Mouse (Mus musculus): ENCODE results near the gene Rpl13a. TPM values are rescaled to one million over a fixed set of nuclear protein-coding genes. Genes with fewer than 3 reads are reported as not detected.
A peak's percentile ranks its signal among the peaks of the same experiment; 100 is the strongest.
"Not testable (repeated sequence)": the region's sequence is repeated elsewhere in the genome, so short reads cannot be mapped to it uniquely, and the experiment has no call there.

Rpl13a gene
- polyA plus RNA-seq, 1 experiment from 2014 or later, result 606 TPM

- no peak for ATAC-seq (replicated peaks)
- no peak overlapping the region for H3K4me3 ChIP-seq
- H3K9me3 ChIP-seq, result no peaks in the 10 kb centered on the region
- H3K36me3 ChIP-seq (replicated peaks), result no peaks in the 10 kb centered on the region
- no peaks in the 10 kb centered on the region for H3K4me1 ChIP-seq
- H3K4me2 ChIP-seq, result peak overlapping the region; percentile 21
- no peak overlapping the region for H3K9ac ChIP-seq
- no peak overlapping the region for H3K27ac ChIP-seq
- H3K27me3 ChIP-seq (replicated peaks), result no peaks in the 10 kb centered on the region
- 78% methylated on average over 9 of the region's 9 CpGs for WGBS
Observed at GRCm38 (mm10) chr7:45102940-45103585, 25.5 kb downstream of the Rpl13a start.

- Histone ChIP-seq H3K27me3 (replicated peaks) (no peaks in the 10 kb centered on the region), H3K9me3 (no peaks in the 10 kb centered on the region), H3K4me1 (no peaks in the 10 kb centered on the region), H3K4me2 (peak overlapping the region; percentile 13), H3K36me3 (replicated peaks) (no peaks in the 10 kb centered on the region), H3K9ac (no peak overlapping the region), H3K27ac (no peak overlapping the region), H3K4me3 (no peak overlapping the region)
- 88% methylated on average over 11 of the region's 11 CpGs for WGBS
- no peak for ATAC-seq (replicated peaks)
Observed at GRCm38 (mm10) chr7:45102441-45102840, 26.1 kb downstream of the Rpl13a start.

- no peaks in the 10 kb centered on the region for H3K4me1 ChIP-seq
- H3K9me3 ChIP-seq, result no peaks in the 10 kb centered on the region
- ATAC-seq (replicated peaks), result no peak
- no peak overlapping the region for H3K27ac ChIP-seq
- 90% methylated on average over 6 of the region's 6 CpGs for WGBS
- H3K36me3 ChIP-seq (replicated peaks), result no peaks in the 10 kb centered on the region
- H3K27me3 ChIP-seq (replicated peaks), result no peaks in the 10 kb centered on the region
- no peak overlapping the region for H3K9ac ChIP-seq
- no peak overlapping the region for H3K4me2 ChIP-seq
- no peak overlapping the region for H3K4me3 ChIP-seq
Observed at GRCm38 (mm10) chr7:45100046-45100445, 28.5 kb downstream of the Rpl13a start.

- H3K27me3 ChIP-seq (replicated peaks), result no peaks in the 10 kb centered on the region
- H3K4me1 ChIP-seq, result no peaks in the 10 kb centered on the region
- WGBS, result 89% methylated on average over 8 of the region's 8 CpGs
- ATAC-seq (replicated peaks), result no peak
- H3K4me3 ChIP-seq, result no peak overlapping the region
- no peaks in the 10 kb centered on the region for H3K36me3 ChIP-seq (replicated peaks)
- H3K27ac ChIP-seq, result no peak overlapping the region
- H3K9me3 ChIP-seq, result no peaks in the 10 kb centered on the region
- no peak overlapping the region for H3K4me2 ChIP-seq
- H3K9ac ChIP-seq, result no peak overlapping the region
Observed at GRCm38 (mm10) chr7:45098541-45099240, 29.9 kb downstream of the Rpl13a start.

GRCm38 (mm10) chr7:45097479-45097878 lies 31.1 kb downstream of the Rpl13a start:
- 82% methylated on average over 6 of the region's 6 CpGs for WGBS
- Histone ChIP-seq H3K27ac (no peak overlapping the region), H3K4me3 (no peak overlapping the region), H3K4me1 (no peaks in the 10 kb centered on the region), H3K4me2 (no peak overlapping the region), H3K27me3 (replicated peaks) (no peaks in the 10 kb centered on the region), H3K9ac (no peak overlapping the region), H3K9me3 (no peaks in the 10 kb centered on the region), H3K36me3 (replicated peaks) (no peaks in the 10 kb centered on the region)
- ATAC-seq (replicated peaks), result no peak

DNA sequence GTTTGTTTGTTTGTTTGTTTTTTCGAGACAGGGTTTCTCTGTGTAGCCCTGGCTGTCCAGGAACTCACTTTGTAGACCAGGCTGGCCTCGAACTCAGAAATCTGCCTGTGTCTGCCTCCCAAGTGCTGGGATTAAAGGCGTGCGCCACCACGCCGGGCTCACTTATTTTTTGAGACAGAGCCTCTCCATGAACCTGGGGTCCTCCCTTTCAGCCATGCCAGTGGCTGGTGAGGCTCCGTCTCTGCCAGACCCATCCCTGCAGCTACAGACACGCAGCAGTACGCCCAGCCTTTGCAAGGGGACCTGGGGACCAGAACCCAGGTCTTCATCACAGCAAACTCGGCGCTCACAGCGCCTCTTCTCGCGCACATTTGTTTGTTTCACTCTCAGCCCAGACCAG lies 32.6 kb downstream of the Rpl13a start:
- H3K27me3 ChIP-seq (replicated peaks); H3K4me3 ChIP-seq; H3K9me3 ChIP-seq; H3K4me1 ChIP-seq; ATAC-seq (replicated peaks); H3K9ac ChIP-seq; H3K36me3 ChIP-seq (replicated peaks); H3K4me2 ChIP-seq; H3K27ac ChIP-seq: not testable (repeated sequence)
- WGBS, result 91% methylated on average over 14 of the region's 14 CpGs

DNA sequence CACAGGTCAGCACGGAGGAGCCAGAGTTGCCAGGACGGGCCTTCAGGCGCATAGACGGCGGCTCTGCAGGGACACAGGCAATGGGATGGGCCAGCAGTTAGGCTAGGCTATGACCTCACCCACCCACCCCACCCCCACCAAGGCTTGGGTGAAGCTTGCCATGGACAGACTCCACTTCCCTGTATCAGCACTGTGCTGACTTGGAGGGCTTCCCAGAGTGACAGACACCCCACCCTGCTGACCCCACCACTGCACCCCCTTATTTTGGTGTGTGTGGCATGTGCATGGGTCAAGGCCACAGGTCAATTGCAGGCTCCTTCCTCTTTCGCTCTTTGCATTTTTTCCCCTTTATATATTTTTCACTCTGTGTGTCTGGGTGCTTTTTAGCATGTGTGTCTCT lies 33.2 kb downstream of the Rpl13a start:
- 87% methylated on average over 6 of the region's 6 CpGs for WGBS
- Histone ChIP-seq H3K9me3 (no peaks in the 10 kb centered on the region), H3K27ac (no peak overlapping the region), H3K4me3 (no peak overlapping the region), H3K27me3 (replicated peaks) (no peaks in the 10 kb centered on the region), H3K9ac (no peak overlapping the region), H3K4me2 (no peak overlapping the region), H3K36me3 (replicated peaks) (no peaks in the 10 kb centered on the region), H3K4me1 (peaks cover 8% of the 10 kb centered on the region)
- ATAC-seq (replicated peaks), result no peak

GRCm38 (mm10) chr7:45094121-45094520 lies 34.4 kb downstream of the Rpl13a start:
- no peaks in the 10 kb centered on the region for H3K9me3 ChIP-seq
- H3K4me3 ChIP-seq, result no peak overlapping the region
- no peaks in the 10 kb centered on the region for H3K27me3 ChIP-seq (replicated peaks)
- 77% methylated on average over 7 of the region's 7 CpGs for WGBS
- no peak overlapping the region for H3K4me2 ChIP-seq
- no peaks in the 10 kb centered on the region for H3K36me3 ChIP-seq (replicated peaks)
- H3K4me1 ChIP-seq, result peaks cover 8% of the 10 kb centered on the region
- H3K9ac ChIP-seq, result no peak overlapping the region
- no peak for ATAC-seq (replicated peaks)
- no peak overlapping the region for H3K27ac ChIP-seq

- no peaks in the 10 kb centered on the region for H3K27me3 ChIP-seq (replicated peaks)
- no peaks in the 10 kb centered on the region for H3K9me3 ChIP-seq
- H3K27ac ChIP-seq, result no peak overlapping the region
- no peak overlapping the region for H3K9ac ChIP-seq
- no peaks in the 10 kb centered on the region for H3K36me3 ChIP-seq (replicated peaks)
- H3K4me2 ChIP-seq, result no peak overlapping the region
- ATAC-seq (replicated peaks), result no peak
- H3K4me3 ChIP-seq, result no peak overlapping the region
- WGBS, result 31% methylated on average over 18 of the region's 18 CpGs
- H3K4me1 ChIP-seq, result peaks cover 8% of the 10 kb centered on the region
Observed at GRCm38 (mm10) chr7:45093516-45093905, 35.0 kb downstream of the Rpl13a start.

GRCm38 (mm10) chr7:45092828-45093515 lies 35.6 kb downstream of the Rpl13a start:
- H3K9me3 ChIP-seq, result no peaks in the 10 kb centered on the region
- H3K27ac ChIP-seq, result no peak overlapping the region
- ATAC-seq (replicated peaks), result no peak
- 69% methylated on average over 12 of the region's 12 CpGs for WGBS
- H3K36me3 ChIP-seq (replicated peaks), result no peaks in the 10 kb centered on the region
- no peak overlapping the region for H3K4me3 ChIP-seq
- H3K4me2 ChIP-seq, result no peak overlapping the region
- H3K4me1 ChIP-seq, result peaks cover 8% of the 10 kb centered on the region
- H3K9ac ChIP-seq, result no peak overlapping the region
- no peaks in the 10 kb centered on the region for H3K27me3 ChIP-seq (replicated peaks)

- H3K4me2 ChIP-seq, result peak within 1 kb of the TSS; percentile 56
- no peak within 1 kb of the TSS for H3K27ac ChIP-seq
- H3K4me1 ChIP-seq, result peaks cover 8% of the 10 kb centered on the region
- peak; percentile 96 for ATAC-seq (replicated peaks)
- peak within 1 kb of the TSS; percentile 22; the same call in 1 of the 2 replicates for H3K9ac ChIP-seq
- WGBS, result under 1% methylated on average over 16 of the region's 16 CpGs
- no peaks in the 10 kb centered on the region for H3K9me3 ChIP-seq
- H3K36me3 ChIP-seq (replicated peaks), result no peaks in the 10 kb centered on the region
- peak within 1 kb of the TSS; percentile 36 for H3K4me3 ChIP-seq
- no peaks in the 10 kb centered on the region for H3K27me3 ChIP-seq (replicated peaks)
Observed at GRCm38 (mm10) chr7:45092048-45092447, 36.5 kb downstream of the Rpl13a start, which contains the start of gene Rcn3. TSS of gene Rcn3 (minus strand) at chr7:45092221.

Data from midbrain, embryonic 15.5 days (tissue).